Mouse (Mus musculus): Measurements from ENCODE around the gene Tmem11. TPM values are rescaled to one million over a fixed set of nuclear protein-coding genes. Genes with fewer than 3 reads are reported as not detected.
"Not testable (repeated sequence)": the region's sequence is repeated elsewhere in the genome, so short reads cannot be mapped to it uniquely, and the experiment has no call there.

Tmem11 gene
- total RNA-seq, 2 experiments from 2014 or later: 28.5 to 28.7 TPM

DNA sequence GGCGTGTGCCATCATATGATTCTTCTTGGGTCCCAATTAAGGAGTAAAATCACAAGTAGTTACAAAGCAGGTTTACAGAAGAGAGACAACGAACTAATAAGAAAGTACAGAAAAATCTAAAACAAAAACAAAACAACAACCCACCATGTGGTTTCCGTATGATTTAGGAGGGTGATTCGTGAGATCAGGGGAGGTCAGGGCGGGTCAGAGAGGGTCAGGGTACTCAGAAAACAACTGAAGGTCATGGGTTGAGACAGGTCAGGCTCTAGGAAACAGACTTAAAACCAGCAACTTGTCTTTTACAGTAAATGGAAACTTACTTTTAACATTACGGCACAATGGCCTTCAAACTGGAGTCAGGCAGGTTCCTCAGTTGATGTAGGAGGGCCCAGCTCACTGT, 11.2 kb upstream of the Tmem11 start:
- DNase-seq (ENCODE audit: low spot score in 2 of 2): no peak
- intact Hi-C loops (cut with DNase I): no loop called here

DNA sequence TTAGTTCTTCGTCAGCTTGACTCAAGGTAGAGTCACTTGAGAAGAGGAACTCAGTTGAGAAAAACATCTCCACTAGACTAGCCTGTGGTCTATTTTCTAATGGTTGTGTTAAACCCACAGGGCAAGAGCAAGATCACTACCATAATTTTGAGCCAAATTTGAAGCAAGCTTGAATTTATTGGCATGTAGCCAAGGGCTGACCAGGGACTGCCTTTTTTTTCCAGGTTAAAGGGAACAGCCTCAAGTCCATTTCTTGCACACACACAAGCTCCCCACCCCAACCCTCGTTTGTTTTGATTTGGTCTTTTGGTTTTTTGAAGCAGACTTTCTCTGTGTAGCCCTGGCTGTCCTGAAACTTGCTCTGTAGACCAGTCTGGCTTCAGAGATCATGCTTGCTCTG, 10.8 kb upstream of the Tmem11 start:
- DNase-seq (ENCODE audit: low spot score in 2 of 2): no peak
- intact Hi-C loops (cut with DNase I): no loop called here

DNA sequence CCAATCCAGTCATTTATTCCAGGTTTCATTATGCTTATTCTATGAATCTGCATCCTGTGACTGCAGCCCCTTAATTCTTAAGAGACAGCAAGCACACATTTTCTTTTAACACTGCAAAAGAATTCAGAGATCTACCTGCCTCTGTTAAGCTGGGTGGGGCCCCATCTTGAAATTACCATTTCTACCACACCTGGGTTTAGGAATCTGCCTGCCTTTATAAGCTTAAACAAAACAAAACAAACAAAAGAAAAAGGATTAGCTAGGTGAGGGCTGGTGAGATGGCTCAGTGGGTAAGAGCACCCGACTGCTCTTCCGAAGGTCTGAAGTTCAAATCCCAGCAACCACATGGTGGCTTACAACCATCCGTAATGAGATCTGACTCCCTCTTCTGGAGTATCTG, 7.9 kb upstream of the Tmem11 start:
- DNase-seq (ENCODE audit: low spot score in 2 of 2); intact Hi-C loops (cut with DNase I): not testable (repeated sequence)

DNA sequence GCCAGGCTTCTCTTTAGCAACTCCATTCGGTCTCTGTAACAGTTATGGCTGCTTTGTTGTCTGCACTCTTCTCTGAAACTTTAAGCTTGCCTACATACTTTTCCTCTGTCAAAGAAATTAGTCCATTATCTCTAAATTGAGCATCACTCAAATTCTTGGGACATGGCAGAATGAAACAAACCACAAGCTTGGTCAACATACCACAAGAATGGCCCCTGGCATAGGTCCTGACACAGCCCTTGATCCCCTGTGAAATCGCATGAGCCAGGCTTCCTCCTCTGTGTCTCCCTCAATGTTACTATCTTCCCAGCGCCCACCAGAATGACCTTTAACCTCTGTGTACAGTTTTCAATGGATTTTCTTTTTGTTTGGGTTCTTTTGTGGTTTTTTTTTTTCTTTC, 3.3 kb upstream of the Tmem11 start:
- DNase-seq (ENCODE audit: low spot score in 2 of 2): no peak
- intact Hi-C loops (cut with DNase I): no loop called here

DNA sequence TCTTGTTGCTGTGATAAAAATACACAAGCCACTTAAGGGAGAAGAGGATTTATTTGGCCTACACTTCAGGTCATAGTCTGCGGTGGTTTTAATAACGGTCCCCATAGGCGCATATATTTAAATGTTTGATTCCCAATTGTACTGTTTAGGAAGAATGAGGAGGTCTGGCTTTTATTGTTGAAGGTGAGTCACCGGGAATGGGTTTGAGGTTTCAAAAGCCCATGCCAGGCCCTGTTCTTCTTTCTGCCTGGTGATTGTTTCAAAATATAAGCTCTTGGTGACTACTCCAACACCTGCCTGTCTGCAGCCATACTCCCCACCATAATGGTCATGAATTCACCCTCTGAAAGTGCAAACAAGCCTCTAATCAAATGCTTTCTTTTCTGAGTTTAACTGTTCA, 1.5 kb upstream of the Tmem11 start:
- no peak for DNase-seq (ENCODE audit: low spot score in 2 of 2)
- intact Hi-C loops (cut with DNase I): no loop called here

DNA sequence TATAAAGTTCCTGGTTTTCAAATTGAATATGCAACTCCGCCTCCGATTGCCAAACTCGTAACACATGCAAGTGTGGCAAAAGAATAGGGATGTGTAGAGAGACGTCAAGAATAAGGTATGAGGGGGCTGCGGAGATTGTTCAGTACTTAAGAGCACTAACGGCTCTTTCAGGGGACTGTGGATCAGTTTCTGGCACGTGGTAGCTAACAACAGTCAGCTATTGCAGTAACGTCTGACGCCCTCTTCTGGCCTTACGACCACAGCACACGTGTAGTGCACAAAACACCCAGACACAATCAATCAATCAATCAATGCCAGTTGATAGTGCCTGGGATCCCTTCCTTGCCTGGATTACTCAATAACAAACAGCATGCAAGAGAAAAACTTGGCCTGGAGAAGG, 351 bp upstream of the Tmem11 start:
- intact Hi-C loops (cut with DNase I): loop anchor here (1.0 to 5.0 kb wide), 4 partner anchors 33 to 182 kb away; partner anchors contain the start of genes Dhrs7b, Llgl1, Smcr8 and Top3a
- peak; percentile 40 to 60 for DNase-seq (ENCODE audit: low spot score in 2 of 2)

DNA sequence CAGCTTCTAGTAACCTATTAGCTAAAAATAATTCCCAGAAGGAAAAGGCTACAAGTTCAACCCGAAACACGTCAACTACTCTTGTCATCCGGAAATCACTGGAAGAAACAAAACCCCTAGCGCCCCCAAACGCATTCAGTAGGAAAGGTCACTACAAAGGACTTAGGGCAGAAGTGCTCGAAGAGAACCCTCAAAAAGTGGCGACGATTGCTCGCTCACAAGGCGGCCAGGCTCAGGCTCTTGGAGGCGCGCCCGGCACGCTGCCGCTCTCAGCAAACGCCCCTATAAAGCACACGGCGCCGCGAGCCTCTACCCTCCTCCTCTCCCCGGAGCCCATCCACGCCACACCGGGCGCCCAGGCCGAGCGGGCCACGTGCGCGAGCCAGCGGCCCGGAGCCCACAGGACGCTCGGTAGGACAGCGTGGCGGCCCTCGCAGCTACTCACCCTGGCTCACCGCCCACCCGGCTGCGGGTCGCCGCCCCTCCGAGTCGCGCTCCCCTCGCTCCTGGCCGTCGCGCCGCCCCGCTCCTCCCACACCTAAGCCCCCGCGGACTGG, 938 bp downstream of the Tmem11 start:
- DNase-seq (ENCODE audit: low spot score in 2 of 2): peak in 1 of 2 experiments; percentile 43
- intact Hi-C loops (cut with DNase I): loop anchor here (1.0 to 5.0 kb wide), 4 partner anchors 35 to 181 kb away; partner anchors contain the start of genes Flii, Llgl1, Smcr8 and Top3a

DNA sequence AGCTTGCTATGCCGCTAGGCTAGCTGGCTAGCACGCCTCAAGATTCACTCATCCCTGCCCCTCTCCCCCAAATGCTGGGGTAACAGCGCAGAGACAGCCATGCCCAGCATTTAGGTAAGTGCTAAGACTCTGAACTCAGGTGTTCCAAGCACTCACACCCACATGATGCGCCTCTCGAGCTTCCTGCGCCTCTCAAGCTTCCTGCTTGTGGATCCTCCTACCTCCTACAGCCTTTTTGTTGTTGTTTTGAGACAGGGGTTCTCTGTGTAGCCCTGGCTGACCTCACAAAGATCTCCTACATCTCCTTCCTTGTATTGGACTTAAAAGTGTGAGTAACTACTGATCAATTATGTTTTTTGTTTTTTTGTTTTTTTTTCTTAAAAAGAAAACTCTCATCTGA, 6.0 kb downstream of the Tmem11 start:
- intact Hi-C loops (cut with DNase I): no loop called here
- DNase-seq (ENCODE audit: low spot score in 2 of 2): no peak

DNA sequence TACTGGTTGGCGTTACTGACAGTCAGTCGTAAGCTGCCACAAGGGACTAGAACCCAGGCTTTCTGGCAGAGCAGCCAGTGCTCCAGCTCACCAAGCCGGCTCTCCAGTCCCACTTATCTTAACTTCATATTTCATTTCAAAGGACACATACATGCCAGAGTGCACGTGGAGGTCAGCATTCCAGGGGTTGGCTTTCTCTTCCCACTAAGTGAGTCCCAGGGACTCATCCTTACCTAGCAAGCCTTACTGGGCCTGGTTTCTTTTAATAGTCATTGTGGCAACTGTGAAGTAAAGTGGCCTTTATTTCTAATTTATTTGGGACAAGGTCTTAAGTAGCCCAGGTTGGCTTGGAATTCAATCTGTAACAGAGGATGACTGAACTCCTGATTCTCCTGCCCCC, 7.7 kb downstream of the Tmem11 start:
- DNase-seq (ENCODE audit: low spot score in 2 of 2): no peak
- intact Hi-C loops (cut with DNase I): no loop called here

DNA sequence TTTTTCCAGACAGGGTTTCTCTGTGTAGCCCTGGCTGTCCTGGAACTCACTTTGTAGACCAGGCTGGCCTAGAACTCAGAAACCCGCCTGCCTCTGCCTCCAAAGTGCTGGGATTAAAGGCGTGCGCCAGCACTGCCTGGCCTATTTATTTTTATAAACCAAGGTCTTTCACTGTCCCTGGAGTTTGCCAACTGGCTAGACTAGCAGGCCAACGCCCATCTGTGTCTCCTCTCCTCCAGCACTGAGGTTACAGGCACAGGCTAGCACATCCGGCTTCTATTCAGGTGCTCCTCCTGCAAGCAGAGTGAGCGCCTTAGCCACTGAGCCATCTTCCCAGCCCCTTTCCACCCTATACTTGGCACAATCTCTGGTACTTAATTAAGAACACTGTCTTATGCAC, 9.6 kb downstream of the Tmem11 start:
- intact Hi-C loops (cut with DNase I); DNase-seq (ENCODE audit: low spot score in 2 of 2): not testable (repeated sequence)

DNA sequence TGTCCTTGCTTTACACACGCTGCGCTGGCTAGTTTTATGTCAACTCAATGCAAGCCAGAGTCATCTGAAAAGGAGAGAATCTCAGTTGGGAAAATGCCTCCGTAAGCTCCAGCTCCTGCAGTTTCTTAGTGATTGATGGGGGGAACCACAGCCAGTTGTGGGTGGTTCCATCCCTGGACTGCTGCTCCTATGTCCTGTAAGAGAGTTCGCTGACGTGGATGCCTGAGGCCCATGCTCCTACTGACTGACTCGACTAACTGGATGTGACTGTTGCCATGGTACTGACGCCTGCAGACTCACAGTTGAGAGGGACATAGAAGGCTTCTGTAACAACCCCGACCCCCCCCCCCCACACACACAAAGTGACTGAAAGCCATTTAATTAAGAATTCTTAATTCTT, 11.2 kb downstream of the Tmem11 start:
- intact Hi-C loops (cut with DNase I): no loop called here
- DNase-seq (ENCODE audit: low spot score in 2 of 2): no peak

DNA sequence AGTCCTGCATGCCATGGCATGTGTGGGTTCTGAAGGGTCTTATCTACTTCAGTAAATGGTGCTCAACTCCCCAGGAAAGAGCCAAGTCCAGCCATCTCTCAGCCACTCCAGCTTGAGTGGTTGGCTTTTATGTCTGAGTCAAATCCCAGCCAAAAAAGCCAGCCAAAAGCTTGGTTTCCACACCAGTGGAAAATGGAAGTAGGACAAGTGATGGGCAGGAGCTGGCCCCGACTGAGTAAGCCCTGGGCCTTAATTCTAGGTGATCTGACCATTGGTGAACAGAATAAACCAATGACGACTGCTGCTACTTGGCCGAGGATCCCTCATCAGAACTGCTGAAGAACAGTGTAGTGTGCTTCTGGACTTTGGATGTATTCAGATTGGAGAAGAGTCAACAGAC, 11.6 kb downstream of the Tmem11 start:
- intact Hi-C loops (cut with DNase I): no loop called here

DNA sequence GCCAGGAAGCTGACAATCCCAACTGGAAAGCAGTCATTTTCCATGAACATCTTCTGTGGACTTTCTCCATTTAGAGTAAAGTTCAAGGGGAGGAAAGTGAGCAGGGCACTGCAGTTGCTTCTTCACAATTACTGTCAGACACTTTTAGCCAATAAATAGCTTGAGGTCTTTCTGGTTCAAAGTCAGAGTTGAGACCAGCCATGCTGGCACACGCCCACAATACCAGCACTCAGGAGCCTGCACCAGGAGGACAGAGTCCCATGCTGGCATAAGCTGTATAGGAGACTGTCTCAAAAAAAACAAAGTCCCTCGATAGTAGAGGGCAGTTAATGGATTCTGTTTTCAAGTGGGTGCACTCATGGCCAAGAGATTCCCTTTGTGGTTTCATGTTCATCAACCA, 13.1 kb downstream of the Tmem11 start:
- no peak for DNase-seq (ENCODE audit: low spot score in 2 of 2)
- intact Hi-C loops (cut with DNase I): no loop called here

More for the DNA sequence above, 11.6 kb downstream of the Tmem11 start:
- DNase-seq (ENCODE audit: low spot score in 2 of 2): no peak

DNA sequence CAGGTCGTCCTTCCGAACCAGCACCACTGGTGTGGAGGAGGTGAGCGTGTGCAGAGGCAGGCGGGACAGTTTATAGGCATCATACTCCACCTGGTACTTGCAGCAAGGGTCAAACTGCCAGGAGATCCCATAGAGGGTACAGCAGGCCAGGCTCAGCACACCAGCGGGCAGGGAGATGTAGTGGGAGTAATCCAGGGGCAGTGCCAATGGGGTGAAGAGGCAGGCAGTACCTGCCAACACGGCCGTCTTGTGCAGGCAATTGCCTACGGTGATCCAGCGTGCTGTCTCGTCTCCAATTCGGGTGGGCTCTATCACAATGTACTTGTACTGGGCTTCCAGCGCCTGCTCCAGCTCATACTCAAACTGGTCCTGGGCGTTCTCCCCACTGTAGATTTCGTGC, 14.2 kb downstream of the Tmem11 start:
- DNase-seq (ENCODE audit: low spot score in 2 of 2): no peak
- intact Hi-C loops (cut with DNase I): no loop called here

DNA sequence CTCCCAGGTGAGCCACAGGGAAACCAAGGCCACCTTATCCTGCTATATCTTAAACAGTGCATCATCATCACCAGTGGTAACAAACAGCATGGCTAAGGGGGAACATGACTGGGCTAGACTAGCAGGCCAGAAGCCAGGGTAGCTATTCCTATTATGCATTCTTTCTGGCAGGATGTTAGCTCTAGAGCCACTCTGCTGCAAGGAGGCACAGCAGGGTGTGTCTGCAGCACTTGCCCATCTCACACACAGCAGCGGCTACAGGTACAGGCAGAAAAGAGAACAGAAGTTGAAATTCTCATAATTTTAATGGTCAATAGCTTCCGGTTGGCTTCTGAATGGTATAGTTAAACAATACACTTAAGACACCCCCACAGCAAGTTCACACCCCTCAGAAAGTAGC, 14.9 kb downstream of the Tmem11 start:
- intact Hi-C loops (cut with DNase I): no loop called here
- DNase-seq (ENCODE audit: low spot score in 2 of 2): no peak

DNA sequence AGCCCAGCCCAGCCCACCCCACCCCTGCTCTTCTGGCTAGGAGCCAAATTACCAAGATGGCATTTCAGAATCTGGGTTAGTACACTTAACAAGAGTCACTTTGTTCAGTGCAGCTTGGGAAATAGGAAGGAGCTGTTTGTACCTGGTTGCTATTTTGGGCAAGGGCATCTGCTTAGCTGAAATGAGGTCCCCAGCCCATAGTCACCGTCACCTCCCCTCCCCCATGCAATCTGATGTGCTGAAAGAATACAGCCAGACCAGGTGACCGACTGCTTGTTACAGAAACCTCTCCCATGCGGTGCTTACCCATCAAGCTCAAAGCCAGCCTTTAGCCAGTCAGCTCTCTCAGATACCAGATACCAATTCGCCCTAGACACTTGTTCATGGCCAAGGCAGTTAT, 15.9 kb downstream of the Tmem11 start:
- intact Hi-C loops (cut with DNase I): no loop called here
- no peak for DNase-seq (ENCODE audit: low spot score in 2 of 2)

DNA sequence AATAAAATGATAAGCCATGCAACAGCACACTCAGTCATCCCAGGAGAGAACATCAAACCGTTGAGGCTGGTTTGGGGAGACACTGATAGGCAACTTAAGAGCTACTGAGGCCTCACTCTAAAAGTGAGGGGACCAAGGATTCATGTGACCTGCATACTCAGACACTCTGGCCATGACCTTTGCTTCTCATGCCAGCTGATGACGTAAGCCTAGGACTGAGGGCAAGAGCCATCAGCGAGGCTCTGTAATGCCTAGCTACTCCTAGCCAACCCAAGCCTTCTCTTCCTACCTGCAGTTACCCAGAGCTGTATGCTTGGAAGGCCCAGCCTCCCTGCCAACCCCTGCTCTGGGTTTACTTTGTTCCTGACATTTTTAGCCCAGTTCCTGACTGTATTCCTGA, 17.1 kb downstream of the Tmem11 start:
- intact Hi-C loops (cut with DNase I): no loop called here
- DNase-seq (ENCODE audit: low spot score in 2 of 2): no peak

DNA sequence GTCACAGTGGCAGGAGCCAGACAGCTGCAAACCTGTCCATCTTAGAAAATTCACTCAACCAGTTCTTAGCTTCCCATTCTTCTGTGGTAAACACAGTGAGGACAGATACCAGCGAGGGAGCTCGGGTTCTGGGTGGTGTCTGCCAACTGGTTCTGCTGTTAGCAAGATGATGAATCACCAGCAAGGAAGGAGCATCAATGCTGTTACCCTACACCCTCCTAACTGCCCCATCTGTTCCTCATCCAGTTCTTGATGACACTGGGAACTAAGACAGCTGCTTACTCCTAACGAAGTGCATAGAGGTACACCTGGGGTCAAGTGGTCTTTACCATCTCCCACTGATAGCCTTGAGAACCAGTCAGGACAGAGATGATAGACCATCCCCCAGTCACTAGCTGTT, 22.5 kb downstream of the Tmem11 start:
- intact Hi-C loops (cut with DNase I): no loop called here
- DNase-seq (ENCODE audit: low spot score in 2 of 2): peak in 1 of 2 experiments; percentile 44

DNA sequence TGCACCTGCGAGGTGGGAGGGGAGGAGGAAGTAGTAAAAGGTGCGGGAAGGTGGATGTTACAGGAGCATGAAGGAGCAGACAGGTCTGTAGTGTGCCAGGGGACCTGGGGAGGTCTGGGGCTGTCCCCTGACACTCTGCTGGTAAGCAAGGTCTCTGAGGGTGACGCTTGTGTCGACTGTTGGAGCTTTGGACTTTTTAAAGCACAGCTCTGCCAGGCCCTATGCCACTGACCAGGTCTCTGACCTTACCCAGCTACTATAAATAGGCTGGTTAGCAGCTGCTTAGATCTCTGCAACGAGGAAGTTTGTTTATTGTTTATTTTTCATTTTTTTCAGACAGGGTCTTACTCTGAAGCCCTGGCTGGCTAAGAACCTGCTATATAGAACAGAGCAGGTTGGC, 33.7 kb downstream of the Tmem11 start:
- DNase-seq (ENCODE audit: low spot score in 2 of 2): no peak

DNA sequence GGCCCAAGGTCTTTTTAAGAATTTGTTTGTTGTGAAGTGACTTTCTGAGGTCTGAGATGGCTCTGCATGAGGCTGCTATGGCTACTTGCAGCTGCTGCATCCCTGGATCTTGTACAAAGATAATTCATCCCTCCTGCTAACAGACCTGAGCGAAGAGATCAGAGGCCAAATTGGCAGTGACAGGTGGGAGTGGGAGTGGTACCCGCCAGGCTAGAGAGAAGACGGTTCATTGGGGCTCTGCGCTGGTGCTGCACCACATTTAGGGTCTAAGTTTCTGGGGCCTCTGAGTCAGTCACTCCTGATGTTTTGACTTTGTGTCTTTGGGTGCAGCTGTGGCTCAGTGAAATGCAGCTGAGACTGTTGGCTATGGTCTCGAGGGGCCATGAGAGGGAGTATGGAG, 35.7 kb downstream of the Tmem11 start:
- DNase-seq (ENCODE audit: low spot score in 2 of 2): no peak
- intact Hi-C loops (cut with DNase I): no loop called here

More for the DNA sequence above, 33.7 kb downstream of the Tmem11 start:
- intact Hi-C loops (cut with DNase I): no loop called here

DNA sequence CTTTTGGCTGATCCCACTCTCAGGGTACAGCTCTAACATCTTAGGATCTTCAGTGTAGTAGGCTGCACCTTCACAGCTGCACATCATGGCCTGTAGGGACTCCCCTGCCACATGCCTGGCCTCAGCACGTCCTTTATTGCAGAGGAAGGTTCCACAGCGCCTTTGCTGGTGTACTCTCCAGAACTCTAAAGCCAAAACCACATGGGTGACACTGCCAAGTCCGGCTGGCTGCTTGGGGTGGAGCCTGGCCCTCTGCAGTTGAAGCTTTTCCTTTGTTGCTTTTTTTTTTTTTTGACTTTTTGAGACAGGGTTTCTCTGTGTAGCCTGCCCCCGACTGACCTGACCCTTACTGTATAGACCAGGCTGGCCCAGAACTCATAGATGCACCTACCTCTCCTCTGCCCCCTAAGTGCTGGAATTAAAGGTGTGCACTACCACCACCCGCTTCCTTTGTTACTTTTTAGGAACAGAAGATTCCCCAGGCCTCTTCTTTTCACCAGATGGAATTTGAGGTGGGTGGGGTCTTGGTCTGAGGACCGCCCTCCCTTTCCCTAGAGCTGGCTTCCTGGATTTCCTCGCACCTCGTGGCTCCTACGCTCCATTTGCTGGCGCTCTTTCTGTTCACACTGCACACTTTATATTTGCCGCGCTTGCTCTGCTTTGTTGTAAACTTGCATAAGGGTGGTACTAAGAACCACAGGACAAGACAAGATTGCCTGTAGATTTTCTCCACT, 37.4 kb downstream of the Tmem11 start:
- DNase-seq (ENCODE audit: low spot score in 2 of 2): no peak
- intact Hi-C loops (cut with DNase I): no loop called here

Data from left cerebral cortex, postnatal 25 days (tissue).